Mouse (Mus musculus) retina, postnatal 1 day (tissue): Measurements from ENCODE around the gene Itga6.
A peak's percentile ranks its signal among the peaks of the same experiment; 100 is the strongest.
"Not testable (repeated sequence)": the region's sequence is repeated elsewhere in the genome, so short reads cannot be mapped to it uniquely, and the experiment has no call there.

ENCODE experiments used
- DNase-seq: peaks from one replicate; pipeline ENCODE4 v3.0.0-alpha.2; 2012

Gene Itga6

DNA sequence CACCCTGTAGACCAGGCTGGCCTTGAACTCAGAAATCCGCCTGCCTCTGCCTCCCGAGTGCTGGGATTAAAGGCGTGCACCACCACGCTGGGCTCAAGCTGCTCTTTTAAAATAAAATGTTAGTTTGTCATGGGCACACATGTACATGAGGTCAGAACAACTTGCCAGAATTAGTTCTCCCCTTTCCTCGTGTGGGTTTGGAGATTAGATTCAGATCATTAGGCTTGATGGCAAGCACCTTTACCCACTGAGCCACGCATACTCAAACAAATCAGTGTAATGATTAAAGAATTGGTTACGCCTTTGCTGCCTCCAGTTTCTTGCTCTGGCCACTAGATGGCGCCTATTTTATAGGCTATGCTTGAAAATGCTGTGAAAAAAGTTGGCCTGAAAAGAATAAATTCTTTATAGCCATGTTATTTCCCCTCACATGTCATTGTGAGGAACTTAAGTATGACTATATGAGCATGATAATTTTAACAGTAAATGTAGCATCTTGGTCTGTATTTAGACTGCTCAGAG, 153.0 kb downstream of the Itga6 start:
- peak; percentile 60 for DNase-seq

DNA sequence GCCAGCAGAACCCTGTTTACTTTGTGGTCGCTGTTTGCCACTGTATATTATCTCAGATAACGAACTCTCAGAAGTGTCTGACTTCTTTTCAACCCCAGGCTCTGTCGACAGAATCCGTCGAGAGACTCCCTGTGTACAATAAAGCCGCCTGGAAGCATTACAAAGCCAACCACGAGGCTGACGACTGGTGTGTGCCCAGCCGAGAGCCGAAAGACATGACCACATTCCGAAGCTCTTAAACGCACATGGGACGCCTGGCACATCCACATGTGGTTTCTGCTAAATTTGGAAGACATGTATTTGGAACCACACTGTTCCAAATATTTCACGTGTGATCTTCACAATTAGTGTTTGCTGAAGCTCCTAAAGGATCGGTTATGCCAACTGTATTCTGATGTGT, 154.5 kb downstream of the Itga6 start:
- DNase-seq, result no peak

DNA sequence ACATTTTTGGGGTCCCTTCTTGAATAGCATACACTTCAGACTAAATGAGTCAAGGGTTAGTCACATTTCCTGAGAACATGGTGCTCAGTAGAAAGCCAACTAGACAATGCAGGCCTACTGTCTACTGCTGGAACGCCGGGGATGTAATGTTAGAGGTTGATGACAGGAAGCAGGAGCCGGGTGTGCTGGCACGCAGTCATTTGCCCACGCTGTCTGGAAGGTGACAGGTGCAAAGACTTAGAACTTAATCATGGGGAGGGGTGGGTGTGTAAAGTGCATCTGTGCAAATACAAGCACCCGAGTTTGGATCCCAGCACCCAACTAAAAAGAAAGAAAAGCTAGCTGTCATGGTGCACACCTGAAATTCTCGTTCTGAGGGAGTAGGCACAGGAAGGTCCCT, 159.7 kb downstream of the Itga6 start:
- DNase-seq, result no peak

DNA sequence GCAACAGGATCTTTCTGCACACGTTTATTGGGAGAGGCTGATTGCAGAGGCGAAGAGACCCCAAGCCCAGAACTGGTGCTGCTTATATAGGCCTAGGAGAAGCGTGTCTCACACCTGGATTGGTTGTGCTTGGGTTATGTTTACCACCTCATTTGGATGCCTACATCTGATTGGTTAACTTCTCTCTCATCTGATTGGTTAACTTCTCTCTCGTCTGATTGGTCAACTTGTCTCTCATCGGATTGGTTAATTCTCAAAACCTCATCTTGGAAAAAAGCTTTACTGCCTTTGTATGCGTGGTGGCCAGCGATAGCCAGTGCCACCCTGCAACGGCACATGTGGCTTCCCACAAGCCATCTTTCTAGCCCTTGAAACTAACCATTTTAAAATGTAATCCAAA, 160.9 kb downstream of the Itga6 start:
- not testable (repeated sequence) for DNase-seq
